Mouse (Mus musculus) kidney, adult 10 weeks (tissue): Measurements from ENCODE around the gene Sult2a4. TPM values are rescaled to one million over a fixed set of nuclear protein-coding genes. Genes with fewer than 3 reads are reported as not detected.

ENCODE experiments used
- polyA plus RNA-seq: library from polyadenylated mRNA; stranded (reverse); fragments of 350-450 nt; fragmentation: Illumina TruSeq; extraction: RNeasy Lipid Tissue Mini Kit (QIAGEN cat#74804); gene quantifications from one replicate; pipeline ENCODE4 v1.2.3, GENCODE M21; 2014; ENCODE audit warnings: low read depth, low replicate concordance

The Sult2a4 gene
- polyA plus RNA-seq = not detected

DNA sequence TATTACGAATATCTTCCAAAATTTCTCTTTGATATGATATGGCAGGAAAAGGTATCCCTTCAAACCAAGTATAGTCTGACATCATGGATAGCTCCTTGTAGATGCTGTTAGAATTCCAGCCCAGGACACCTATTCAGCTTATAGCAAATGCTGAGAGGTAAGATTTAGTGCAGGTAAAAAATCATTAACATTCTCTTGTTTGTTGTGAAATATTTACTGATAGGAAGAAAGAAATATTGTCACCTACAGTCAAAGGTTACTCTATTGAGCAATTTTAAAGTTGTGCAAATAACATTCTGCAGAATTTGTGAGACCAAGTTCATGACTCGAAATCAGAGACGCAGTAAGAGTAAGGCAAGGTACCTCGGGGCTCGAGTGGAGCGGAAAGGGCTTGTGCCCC lies at the start of gene Sult2a4:
Sult2a4 (minus strand) TSS at position 101 of the 400 bp plus-strand sequence.

Other genes starting within 250 kb of the Sult2a4 start
- gene Sult2a1, start 152.2 kb downstream of the Sult2a4 start, polyA plus RNA-seq = not detected
- not detected for gene Sult2a3, start 133.4 kb upstream of the Sult2a4 start, polyA plus RNA-seq